Mouse (Mus musculus): Measurements from ENCODE around the gene Tra2a.

DNA sequence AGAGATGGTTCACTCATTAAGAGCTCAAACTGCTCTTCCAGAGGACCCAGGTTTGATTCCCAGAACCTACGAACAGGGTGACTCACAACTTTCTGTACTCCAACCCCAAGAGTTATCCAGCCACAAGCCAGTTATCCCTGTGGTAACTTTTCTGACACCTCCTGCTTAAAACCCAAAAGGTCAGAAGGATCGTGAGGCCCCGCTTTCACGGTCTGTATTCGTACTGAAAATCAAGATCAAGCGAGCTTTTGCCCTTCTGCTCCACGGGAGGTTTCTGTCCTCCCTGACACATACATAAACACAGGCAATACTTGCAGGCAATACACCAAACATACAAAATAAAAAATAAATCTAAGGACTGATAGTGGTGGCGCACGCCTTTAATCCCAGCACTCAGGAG, 27.5 kb downstream of the Tra2a start:
- TF ChIP-seq CTCF (IDR thresholded peaks at IDR 0.05): 0 out of 2 replicates have a peak, but pooled peaks have one; percentile 11
- no peak for TF ChIP-seq EP300 (IDR thresholded peaks at IDR 0.05)
